Mouse (Mus musculus): Measurements from ENCODE around the gene Ubl4b.

Ubl4b gene

GRCm38 (mm10) chr3:107567766-107568165 lies 12.9 kb upstream of the Ubl4b start:
- CTCF ChIA-PET, result no interaction called here

- CTCF ChIA-PET, result no interaction called here
Observed at GRCm38 (mm10) chr3:107565331-107565730, 10.5 kb upstream of the Ubl4b start.

GRCm38 (mm10) chr3:107563880-107564279 lies 9.0 kb upstream of the Ubl4b start:
- CTCF ChIA-PET, result no interaction called here

- CTCF ChIA-PET, result no interaction called here
Observed at GRCm38 (mm10) chr3:107562591-107562990, 7.7 kb upstream of the Ubl4b start.

- CTCF ChIA-PET, result no interaction called here
Observed at GRCm38 (mm10) chr3:107562104-107562503, 7.2 kb upstream of the Ubl4b start.

- CTCF ChIA-PET, result no interaction called here
Observed at GRCm38 (mm10) chr3:107559183-107559582, 4.3 kb upstream of the Ubl4b start.

- CTCF ChIA-PET, result no interaction called here
Observed at GRCm38 (mm10) chr3:107558740-107559139, 3.9 kb upstream of the Ubl4b start.

- CTCF ChIA-PET, result no interaction called here
Observed at GRCm38 (mm10) chr3:107550409-107551049, 4.3 kb downstream of the Ubl4b start.

- CTCF ChIA-PET, result no interaction called here
Observed at GRCm38 (mm10) chr3:107546956-107547355, 7.9 kb downstream of the Ubl4b start.

- CTCF ChIA-PET, result no interaction called here
Observed at GRCm38 (mm10) chr3:107545716-107546412, 9.0 kb downstream of the Ubl4b start.

GRCm38 (mm10) chr3:107545278-107545677 lies 9.6 kb downstream of the Ubl4b start:
- CTCF ChIA-PET, result no interaction called here

GRCm38 (mm10) chr3:107543158-107544080 lies 11.5 kb downstream of the Ubl4b start:
- CTCF ChIA-PET, result no interaction called here

- CTCF ChIA-PET, result no interaction called here
Observed at GRCm38 (mm10) chr3:107542584-107542983, 12.3 kb downstream of the Ubl4b start.

- CTCF ChIA-PET, result no interaction called here
Observed at GRCm38 (mm10) chr3:107537504-107537889, 17.4 kb downstream of the Ubl4b start.

GRCm38 (mm10) chr3:107536810-107537503 lies 17.9 kb downstream of the Ubl4b start:
- CTCF ChIA-PET, result no interaction called here

- CTCF ChIA-PET, result interaction anchor here (0.7 kb wide), 1 partner anchor 209 kb away, joined by 3 read pairs; no protein-coding TSS in a partner anchor
Observed at GRCm38 (mm10) chr3:107534951-107535350, 19.9 kb downstream of the Ubl4b start.

- CTCF ChIA-PET, result no interaction called here
Observed at GRCm38 (mm10) chr3:107533532-107533931, 21.3 kb downstream of the Ubl4b start.

- CTCF ChIA-PET, result no interaction called here
Observed at GRCm38 (mm10) chr3:107530581-107530980, 24.3 kb downstream of the Ubl4b start.

GRCm38 (mm10) chr3:107529182-107529581 lies 25.7 kb downstream of the Ubl4b start:
- CTCF ChIA-PET, result no interaction called here

- CTCF ChIA-PET, result no interaction called here
Observed at GRCm38 (mm10) chr3:107528401-107529118, 26.3 kb downstream of the Ubl4b start.

- CTCF ChIA-PET, result interaction anchor here (0.6 kb wide), 1 partner anchor 43 kb away, joined by 3 read pairs; no protein-coding TSS in a partner anchor
Observed at GRCm38 (mm10) chr3:107524547-107524946, 30.3 kb downstream of the Ubl4b start.

Measured in spleen, embryonic (tissue).